In the genomic region with DNA sequence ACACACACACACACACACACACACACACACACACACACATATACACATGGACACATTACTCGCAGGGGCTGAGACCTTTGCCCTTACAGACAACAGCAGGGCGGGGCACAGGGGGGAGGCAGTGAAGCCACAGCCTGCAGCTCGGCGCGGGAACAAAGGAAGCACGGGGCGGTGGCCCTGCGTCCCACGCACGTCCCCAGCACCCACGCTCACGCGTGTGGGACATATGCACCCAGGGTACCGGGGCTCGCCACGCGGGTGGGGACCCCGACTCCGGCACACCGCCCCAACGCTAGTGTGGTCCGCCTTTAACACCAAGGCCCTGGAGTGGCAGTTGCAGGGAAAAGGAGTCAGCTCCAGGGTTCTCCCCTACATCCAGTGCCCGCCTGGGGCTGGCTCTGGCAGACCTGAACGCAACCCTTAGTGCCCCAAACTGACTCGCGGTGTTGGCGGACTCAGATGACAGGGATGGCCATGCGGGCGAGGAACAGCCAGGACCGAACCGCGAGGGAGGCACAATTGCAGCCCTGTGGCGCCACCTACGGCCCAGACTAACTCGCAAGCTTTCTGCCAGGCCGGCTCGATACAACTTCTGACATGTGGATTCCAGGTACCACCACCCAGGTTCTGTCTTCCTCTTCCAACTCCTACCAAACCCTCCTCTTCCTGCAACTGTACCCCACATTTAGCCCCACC, we compare ENCODE assay signal across 8 mouse cellular contexts.
DNase-seq lines count a peak whose midpoint lies in the region; ATAC-seq and TF ChIP-seq lines count a peak whose summit lies in the region.

No protein-coding gene starts in this region.

- peak; percentile 64 for ATAC-seq in heart, embryonic 15.5 days (replicated peaks; ENCODE audit: insufficient number of reproducible peaks, insufficient read depth, low FRiP score, low read depth)
- ATAC-seq in liver, embryonic 12.5 days, result peak; percentile 55
- peak; percentile 66; the same call in 1 of the 2 replicates for ATAC-seq in stomach, embryonic 14.5 days (ENCODE audit: insufficient number of reproducible peaks, insufficient read depth, low FRiP score, low read depth)

- H3K27me3 ChIP-seq in C2C12 (ENCODE audit: control insufficient read depth, insufficient read depth, insufficient read length), result no peaks in the 10 kb centered on the region
- H3K27me3 ChIP-seq in forebrain, embryonic 10.5 days (ENCODE audit: poor library complexity, severe bottlenecking), result peaks cover 35% of the 10 kb centered on the region
- peaks cover 5% of the 10 kb centered on the region; the same call in 1 of the 2 replicates for H3K27me3 ChIP-seq in heart, embryonic 15.5 days
- H3K27me3 ChIP-seq in liver, embryonic 12.5 days (replicated peaks), result no peaks in the 10 kb centered on the region
- no peaks in the 10 kb centered on the region for H3K27me3 ChIP-seq in stomach, embryonic 14.5 days (ENCODE audit: control insufficient read depth, insufficient read depth, low read length)

- 13% methylated on average over 37 of the region's 37 CpGs for WGBS in forebrain, embryonic 10.5 days
- WGBS in heart, embryonic 15.5 days, result 12% methylated on average over 37 of the region's 37 CpGs
- 18% methylated on average over 37 of the region's 37 CpGs for WGBS in liver, embryonic 12.5 days (ENCODE audit: insufficient replicate concordance)
- 12% methylated on average over 37 of the region's 37 CpGs for WGBS in stomach, embryonic 14.5 days

- H3K4me2 ChIP-seq in heart, embryonic 15.5 days, result peak overlapping the region; percentile 92
- H3K4me2 ChIP-seq in liver, embryonic 12.5 days, result peak overlapping the region; percentile 81
- peak overlapping the region; percentile 96 for H3K4me2 ChIP-seq in stomach, embryonic 14.5 days (replicated peaks; ENCODE audit: low read depth, low read length)

- H3K79me2 ChIP-seq in C2C12 (ENCODE audit: control insufficient read depth, insufficient read depth), result no peaks in the 10 kb centered on the region

- H3K79me3 ChIP-seq in C2C12 (ENCODE audit: low read depth), result no peaks in the 10 kb centered on the region

- peak overlapping the region; percentile 59 for H3K9ac ChIP-seq in heart, embryonic 15.5 days
- peak overlapping the region; percentile 62 for H3K9ac ChIP-seq in liver, embryonic 12.5 days
- peak overlapping the region; percentile 58; the same call in 1 of the 2 replicates for H3K9ac ChIP-seq in stomach, embryonic 14.5 days (replicated peaks; ENCODE audit: low read depth, low read length)

- H3ac ChIP-seq in C2C12 (ENCODE audit: control insufficient read depth, insufficient read length, low read depth), result peak overlapping the region; percentile 58

- no peak overlapping the region for H3K27ac ChIP-seq in bone marrow macrophage, adult 2 months (ENCODE audit: insufficient read depth, low read depth, low read length)
- H3K27ac ChIP-seq in forebrain, embryonic 10.5 days, result peak overlapping the region; percentile 84
- no peak overlapping the region for H3K27ac ChIP-seq in heart, embryonic 15.5 days
- H3K27ac ChIP-seq in liver, embryonic 12.5 days, result no peak overlapping the region
- no peak overlapping the region for H3K27ac ChIP-seq in stomach, embryonic 14.5 days (ENCODE audit: low read length)

- H3K4me3 ChIP-seq in C2C12 (ENCODE audit: insufficient read depth, poor library complexity, severe bottlenecking), result peak overlapping the region; percentile 11
- peak overlapping the region; percentile 35 for H3K4me3 ChIP-seq in bone marrow macrophage, adult 2 months (ENCODE audit: insufficient read depth, low read length)
- H3K4me3 ChIP-seq in forebrain, embryonic 10.5 days, result peak overlapping the region; percentile 56
- peak overlapping the region; percentile 49 for H3K4me3 ChIP-seq in heart, embryonic 15.5 days
- H3K4me3 ChIP-seq in liver, embryonic 12.5 days, result peak overlapping the region; percentile 56
- H3K4me3 ChIP-seq in stomach, embryonic 14.5 days (ENCODE audit: low read depth, low read length), result peak overlapping the region; percentile 38

- DNase-seq in forebrain, embryonic 10.5 days (ENCODE audit: extremely low spot score, low spot score), result peak; percentile 87
- peak; percentile 91 for DNase-seq in kidney, postnatal 14 days
- peak; percentile 63 to 72 for DNase-seq in natural killer cell, adult 2 months (ENCODE audit: low spot score in 2 of 2)

- no peaks in the 10 kb centered on the region for H3K9me3 ChIP-seq in forebrain, embryonic 10.5 days
- H3K9me3 ChIP-seq in heart, embryonic 15.5 days (replicated peaks), result no peaks in the 10 kb centered on the region
- no peaks in the 10 kb centered on the region for H3K9me3 ChIP-seq in liver, embryonic 12.5 days (replicated peaks)
- H3K9me3 ChIP-seq in stomach, embryonic 14.5 days (ENCODE audit: control insufficient read depth, low read depth, low read length), result no peaks in the 10 kb centered on the region

- no peaks in the 10 kb centered on the region for H3K4me1 ChIP-seq in bone marrow macrophage, adult 2 months (ENCODE audit: control insufficient read depth, insufficient read depth, low read length)
- H3K4me1 ChIP-seq in forebrain, embryonic 10.5 days, result peaks cover 33% of the 10 kb centered on the region
- H3K4me1 ChIP-seq in heart, embryonic 15.5 days (replicated peaks), result peaks cover 4% of the 10 kb centered on the region
- H3K4me1 ChIP-seq in liver, embryonic 12.5 days, result peaks cover 16% of the 10 kb centered on the region
- peaks cover 4% of the 10 kb centered on the region; the same call in 1 of the 2 replicates for H3K4me1 ChIP-seq in stomach, embryonic 14.5 days (ENCODE audit: control insufficient read depth, insufficient read depth, low read length)

- no peaks in the 10 kb centered on the region for H3K36me3 ChIP-seq in C2C12 (ENCODE audit: control insufficient read depth, insufficient read depth)
- no peaks in the 10 kb centered on the region for H3K36me3 ChIP-seq in forebrain, embryonic 10.5 days (replicated peaks)
- no peaks in the 10 kb centered on the region for H3K36me3 ChIP-seq in heart, embryonic 15.5 days
- no peaks in the 10 kb centered on the region for H3K36me3 ChIP-seq in liver, embryonic 12.5 days
- H3K36me3 ChIP-seq in stomach, embryonic 14.5 days (ENCODE audit: control insufficient read depth, insufficient read depth, low read length), result no peaks in the 10 kb centered on the region

- TF ChIP-seq POLR2A in bone marrow macrophage, adult 2 months (IDR thresholded peaks at IDR 0.05; ENCODE audit: borderline replicate concordance, low read depth, low read length), result no peak

- TF ChIP-seq CTCF in C2C12 (IDR thresholded peaks at IDR 0.05; ENCODE audit: control insufficient read depth, insufficient read depth, insufficient read length), result peak; percentile 99
- peak; percentile 62; the same call in 1 of the 2 replicates for TF ChIP-seq CTCF in bone marrow macrophage, adult 2 months (IDR thresholded peaks at IDR 0.05; ENCODE audit: low read depth, low read length)

TF ChIP-seq in C2C12, 6 proteins besides CTCF, POLR2A, EP300 and RAD21:
- TF ChIP-seq CEBPB (IDR thresholded peaks at IDR 0.05; ENCODE audit: low read depth), result no peak
- TF ChIP-seq MAX (IDR thresholded peaks at IDR 0.05), result peak; percentile 79
